Mouse (Mus musculus) forebrain, postnatal 0 days (tissue): ENCODE data around the gene Ttpal. TPM values are rescaled to one million over a fixed set of nuclear protein-coding genes. Genes with fewer than 3 reads are reported as not detected.
A peak's percentile ranks its signal among the peaks of the same experiment; 100 is the strongest.

Source experiments
- ATAC-seq: fragments of 200-750 bp; cut with Nextera tagmentation; 2 replicates; pipeline ENCODE4 v1.8.0; 2017; ENCODE audit warnings: mild to moderate bottlenecking, moderate library complexity
- DNase-seq: peaks from one replicate; pipeline ENCODE4 v3.0.0-alpha.2; 2015
- H3K27ac ChIP-seq: fragments of 300-500 bp; sonication (generic); 2 replicates; pipeline ENCODE4 v1.5.1; 2014; ENCODE audit warnings: low read depth, mild to moderate bottlenecking, antibody characterized with exemption, low read length, moderate library complexity, mixed read lengths
- H3K27me3 ChIP-seq: fragments of 300-500 bp; sonication (generic); 2 replicates; pipeline ENCODE4 v1.6.1; 2014; ENCODE audit warnings: mild to moderate bottlenecking, low read length, mixed read lengths; ENCODE audit not compliant: insufficient read depth
- H3K36me3 ChIP-seq: fragments of 300-500 bp; sonication (generic); 2 replicates; pipeline ENCODE4 v1.6.1; 2014; ENCODE audit warnings: mild to moderate bottlenecking, moderate library complexity; ENCODE audit not compliant: insufficient read depth
- H3K4me1 ChIP-seq: fragments of 300-500 bp; sonication (generic); 2 replicates; pipeline ENCODE4 v1.6.1; 2014; ENCODE audit warnings: antibody characterized with exemption; ENCODE audit not compliant: insufficient read depth
- H3K4me2 ChIP-seq: fragments of 300-500 bp; sonication (generic); 2 replicates; pipeline ENCODE4 v1.6.1; 2014; ENCODE audit warnings: low read depth, mild to moderate bottlenecking, moderate library complexity
- H3K4me3 ChIP-seq: fragments of 300-500 bp; sonication (generic); 2 replicates; pipeline ENCODE4 v1.5.1; 2014; ENCODE audit warnings: low read depth, low read length, mixed read lengths
- H3K9ac ChIP-seq: fragments of 300-500 bp; sonication (generic); 2 replicates; pipeline ENCODE4 v1.6.1; 2014; ENCODE audit warnings: mild to moderate bottlenecking
- H3K9me3 ChIP-seq: fragments of 300-500 bp; sonication (generic); 2 replicates; pipeline ENCODE4 v1.6.1; 2016; ENCODE audit warnings: low read length
- CTCF ChIP-seq: sonication (generic); IDR thresholded peaks from 2 replicates; pipeline ENCODE4 v1.5.1; 2016; ENCODE audit warnings: antibody characterized with exemption, control low read depth, low read depth
- WGBS: fragments of 180-500 bp; shearing (Covaris S2); extraction: QIAGEN DNeasy Blood & Tissue Kit; methylation state at CpG from one replicate; pipeline ENCODE4 v1.1.7; 2014; 5-methylcytosine and 5-hydroxymethylcytosine counted together
- polyA plus RNA-seq: library from polyadenylated mRNA; unstranded; fragments of >200 nt; fragmentation: Nextera tagmentation; extraction: Ambion mirVana; gene quantifications from 2 replicates; pipeline ENCODE4 v1.2.1, GENCODE M21; 2015
- total RNA-seq: library from RNA; depleted of rRNA; stranded (reverse); fragments of >200 nt; gene quantifications from 2 replicates; pipeline ENCODE4 v1.2.3, GENCODE M21; 2014

Gene Ttpal
- total and polyA plus RNA-seq, 2 experiments from 2014 or later = 32.1 to 89.2 TPM

- H3K27ac ChIP-seq = no peak overlapping the region
- no peaks in the 10 kb centered on the region for H3K27me3 ChIP-seq
- no peak overlapping the region for H3K9ac ChIP-seq
- H3K4me2 ChIP-seq = no peak overlapping the region
- H3K9me3 ChIP-seq = no peaks in the 10 kb centered on the region
- peak; percentile 26 for DNase-seq
- WGBS = 83% methylated on average over 10 of the region's 10 CpGs
- no peak for ATAC-seq
- no peak overlapping the region for H3K4me3 ChIP-seq
- H3K4me1 ChIP-seq = no peaks in the 10 kb centered on the region
- no peaks in the 10 kb centered on the region for H3K36me3 ChIP-seq
- TF ChIP-seq CTCF = no peak
These were observed 18.7 kb upstream of the Ttpal start for GRCm38 (mm10) chr2:163583226-163584087.

GRCm38 (mm10) chr2:163584088-163584426 lies 18.1 kb upstream of the Ttpal start:
- DNase-seq (peak; percentile 15), ATAC-seq (no peak)
- no peak for TF ChIP-seq CTCF
- Histone ChIP-seq H3K4me3 (no peak overlapping the region), H3K27me3 (no peaks in the 10 kb centered on the region), H3K9ac (no peak overlapping the region), H3K36me3 (no peaks in the 10 kb centered on the region), H3K27ac (no peak overlapping the region), H3K4me1 (no peaks in the 10 kb centered on the region), H3K9me3 (no peaks in the 10 kb centered on the region), H3K4me2 (no peak overlapping the region)
- 69% methylated on average over 10 of the region's 10 CpGs for WGBS

GRCm38 (mm10) chr2:163586384-163587261 lies 15.5 kb upstream of the Ttpal start:
- DNase-seq = peak; percentile 67
- no peaks in the 10 kb centered on the region for H3K9me3 ChIP-seq
- no peak overlapping the region for H3K27ac ChIP-seq
- H3K9ac ChIP-seq = no peak overlapping the region
- H3K36me3 ChIP-seq = no peaks in the 10 kb centered on the region
- no peaks in the 10 kb centered on the region for H3K4me1 ChIP-seq
- TF ChIP-seq CTCF = peak; percentile 80
- ATAC-seq = no peak; the same call in 1 of the 2 replicates
- H3K4me2 ChIP-seq = no peak overlapping the region
- no peaks in the 10 kb centered on the region for H3K27me3 ChIP-seq
- 51% methylated on average over 19 of the region's 19 CpGs for WGBS
- no peak overlapping the region for H3K4me3 ChIP-seq

GRCm38 (mm10) chr2:163587506-163587905 lies 14.6 kb upstream of the Ttpal start:
- no peak for DNase-seq

GRCm38 (mm10) chr2:163590211-163590610 lies 11.9 kb upstream of the Ttpal start:
- no peak for TF ChIP-seq CTCF
- Histone ChIP-seq H3K9me3 (no peaks in the 10 kb centered on the region), H3K4me2 (no peak overlapping the region), H3K27me3 (no peaks in the 10 kb centered on the region), H3K27ac (no peak overlapping the region), H3K4me3 (no peak overlapping the region), H3K4me1 (no peaks in the 10 kb centered on the region), H3K9ac (no peak overlapping the region), H3K36me3 (no peaks in the 10 kb centered on the region)
- 73% methylated on average over 12 of the region's 12 CpGs for WGBS
- DNase-seq = no peak
- no peak for ATAC-seq

More at GRCm38 (mm10) chr2:163587506-163587905, 14.6 kb upstream of the Ttpal start:
- no peak overlapping the region for H3K9ac ChIP-seq
- no peaks in the 10 kb centered on the region for H3K9me3 ChIP-seq
- WGBS = 74% methylated on average over 5 of the region's 5 CpGs
- H3K4me1 ChIP-seq = no peaks in the 10 kb centered on the region
- H3K27me3 ChIP-seq = no peaks in the 10 kb centered on the region
- no peaks in the 10 kb centered on the region for H3K36me3 ChIP-seq
- no peak for TF ChIP-seq CTCF
- no peak overlapping the region for H3K4me3 ChIP-seq
- no peak overlapping the region for H3K4me2 ChIP-seq
- 0 out of 2 replicates have a peak, but pooled peaks have one; percentile 12 for ATAC-seq
- H3K27ac ChIP-seq = no peak overlapping the region

- Histone ChIP-seq H3K36me3 (no peaks in the 10 kb centered on the region), H3K9me3 (no peaks in the 10 kb centered on the region), H3K4me1 (no peaks in the 10 kb centered on the region), H3K27ac (no peak overlapping the region), H3K4me3 (no peak overlapping the region), H3K9ac (no peak overlapping the region), H3K27me3 (no peaks in the 10 kb centered on the region), H3K4me2 (no peak overlapping the region)
- WGBS = 81% methylated on average over 5 of the region's 5 CpGs
- ATAC-seq (no peak), DNase-seq (no peak)
- TF ChIP-seq CTCF = no peak
These were observed 11.1 kb upstream of the Ttpal start for GRCm38 (mm10) chr2:163590996-163591395.

- Histone ChIP-seq H3K27me3 (no peaks in the 10 kb centered on the region), H3K4me3 (no peak overlapping the region), H3K27ac (no peak overlapping the region), H3K9me3 (no peaks in the 10 kb centered on the region), H3K9ac (no peak overlapping the region), H3K4me2 (no peak overlapping the region), H3K4me1 (no peaks in the 10 kb centered on the region), H3K36me3 (no peaks in the 10 kb centered on the region)
- DNase-seq = peak; percentile 31
- WGBS = 93% methylated on average over 1 of the region's 1 CpGs
- TF ChIP-seq CTCF = peak; percentile 47
- ATAC-seq = no peak
These were observed 10.0 kb upstream of the Ttpal start for GRCm38 (mm10) chr2:163592084-163592483.
